Mouse (Mus musculus): ENCODE results near the gene Scn5a. TPM values are rescaled to one million over a fixed set of nuclear protein-coding genes. Genes with fewer than 3 reads are reported as not detected.

The Scn5a gene
- total and polyA plus RNA-seq, 3 experiments: 0.27 TPM; not detected in 2

DNA sequence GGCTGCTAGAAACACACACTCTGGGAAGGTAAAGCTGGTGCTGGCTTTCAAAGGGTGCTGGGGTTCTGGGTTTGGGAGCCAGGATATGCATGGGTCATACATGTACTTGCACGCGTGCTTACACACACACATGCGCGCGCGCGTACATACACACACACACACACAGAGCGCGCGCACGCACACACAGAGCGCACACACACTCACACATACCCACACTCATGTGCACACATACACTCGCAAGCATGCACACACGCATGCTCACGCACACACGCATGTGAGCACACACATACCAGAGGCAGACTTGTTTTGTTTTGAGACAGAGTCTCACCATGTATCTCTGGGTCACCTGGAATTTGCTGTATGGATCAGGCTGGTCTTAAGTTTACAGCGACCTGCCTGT, 1.4 kb upstream of the Scn5a start:
- Histone ChIP-seq H3K27me3 (ENCODE audit: insufficient read depth, low read length) (no peaks in the 10 kb centered on the region), H3K9me3 (replicated peaks) (peaks cover 87% of the 10 kb centered on the region), H3K4me1 (ENCODE audit: insufficient read depth, low read depth, low read length) (no peaks in the 10 kb centered on the region), H3K36me3 (replicated peaks) (no peaks in the 10 kb centered on the region), H3K4me3 (ENCODE audit: low read depth, low read length) (no peak overlapping the region; the same call in 1 of the 2 replicates)
- ATAC-seq (ENCODE audit: extremely low read depth, insufficient number of reproducible peaks, low FRiP score, poor library complexity, severe bottlenecking) (no peak), DNase-seq (ENCODE audit: low spot score) (no peak)
- TF ChIP-seq POLR2AphosphoS5 (IDR thresholded peaks at IDR 0.05; ENCODE audit: insufficient replicate concordance, low read depth, low read length): no peak
- no peak for TF ChIP-seq CTCF (IDR thresholded peaks at IDR 0.05; ENCODE audit: low read depth, low read length)
- TF ChIP-seq GATA1 (IDR thresholded peaks at IDR 0.05; ENCODE audit: borderline replicate concordance, low read length): no peak
- no peak for TF ChIP-seq GATA2 (IDR thresholded peaks at IDR 0.05; ENCODE audit: borderline replicate concordance, low read depth, low read length)
- no peak for TF ChIP-seq TAL1 (conservative IDR thresholded peaks at IDR 0.05; ENCODE audit: low read depth, low read length)

DNA sequence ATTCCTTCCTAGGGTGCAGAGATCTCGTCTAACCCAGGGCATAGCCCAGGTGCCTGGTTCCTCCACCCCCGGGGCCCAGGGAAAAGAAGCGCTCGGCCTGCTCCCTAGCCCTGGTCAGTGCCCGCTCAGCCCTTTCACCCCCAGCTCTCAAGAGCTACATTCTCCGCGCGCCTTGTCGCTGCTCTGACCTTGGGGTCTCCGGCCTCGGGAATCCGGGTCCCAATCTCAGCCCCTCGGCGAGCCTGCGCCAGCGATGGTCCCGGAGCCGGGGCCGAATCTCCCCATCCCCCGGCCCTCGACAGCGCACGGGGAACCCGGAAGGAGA, 543 bp downstream of the Scn5a start:
- no peak for ATAC-seq (ENCODE audit: extremely low read depth, insufficient number of reproducible peaks, low FRiP score, poor library complexity, severe bottlenecking)
- no peak overlapping the region for H3K4me3 ChIP-seq (ENCODE audit: low read depth, low read length)
- H3K4me1 ChIP-seq (ENCODE audit: insufficient read depth, low read depth, low read length): no peaks in the 10 kb centered on the region
- H3K9me3 ChIP-seq (replicated peaks): peaks cover 92% of the 10 kb centered on the region
- TF ChIP-seq GATA1 (IDR thresholded peaks at IDR 0.05; ENCODE audit: borderline replicate concordance, low read length): no peak
- no peak for TF ChIP-seq CTCF (IDR thresholded peaks at IDR 0.05; ENCODE audit: low read depth, low read length)
- H3K36me3 ChIP-seq (replicated peaks): no peaks in the 10 kb centered on the region
- DNase-seq (ENCODE audit: low spot score): no peak
- H3K27me3 ChIP-seq (ENCODE audit: insufficient read depth, low read length): no peaks in the 10 kb centered on the region

DNA sequence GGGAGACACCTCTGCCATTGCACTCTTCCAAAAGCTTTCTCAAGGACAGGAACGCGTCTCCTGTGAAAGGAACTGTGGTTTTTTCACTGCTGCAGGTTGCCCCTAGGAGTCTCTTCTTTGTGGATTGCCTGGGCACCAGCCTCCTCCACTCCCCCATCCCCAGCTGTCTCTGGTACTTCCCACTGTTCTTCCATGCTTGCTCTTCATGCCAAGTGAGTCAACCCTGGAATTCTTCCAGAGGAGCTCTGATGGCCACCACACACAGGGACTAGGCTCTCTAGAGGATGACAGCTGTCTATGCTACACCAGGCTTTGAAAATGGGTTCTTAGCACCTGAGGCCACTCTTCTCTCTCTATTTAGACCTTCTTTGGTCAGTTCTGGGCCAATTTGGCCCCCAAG, 1.8 kb downstream of the Scn5a start:
- H3K36me3 ChIP-seq (replicated peaks): no peaks in the 10 kb centered on the region
- no peaks in the 10 kb centered on the region for H3K27me3 ChIP-seq (ENCODE audit: insufficient read depth, low read length)
- no peak for ATAC-seq (ENCODE audit: extremely low read depth, insufficient number of reproducible peaks, low FRiP score, poor library complexity, severe bottlenecking)

DNA sequence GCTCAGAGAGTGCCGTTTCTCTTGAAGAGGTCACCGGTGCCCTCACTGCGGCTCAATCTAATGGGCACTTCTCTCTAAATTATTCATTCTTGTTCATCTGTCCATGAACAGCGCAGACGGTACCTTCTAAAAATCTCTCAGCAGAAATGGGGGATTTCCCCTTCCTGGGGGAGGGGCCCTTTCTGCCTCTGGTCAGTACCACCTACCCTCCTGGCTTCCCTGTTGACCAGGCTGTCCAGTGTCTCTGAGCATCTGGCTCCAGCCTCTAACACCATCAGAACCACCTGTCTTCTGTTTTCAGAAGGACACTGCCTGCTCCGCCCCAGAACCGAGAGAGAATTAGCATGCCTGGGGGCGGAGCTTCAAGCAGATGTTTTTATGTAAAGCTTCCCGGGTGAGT, 3.1 kb downstream of the Scn5a start:
- Histone ChIP-seq H3K27me3 (ENCODE audit: insufficient read depth, low read length) (no peaks in the 10 kb centered on the region), H3K9me3 (replicated peaks) (peaks cover 94% of the 10 kb centered on the region), H3K36me3 (replicated peaks) (no peaks in the 10 kb centered on the region), H3K4me1 (ENCODE audit: insufficient read depth, low read depth, low read length) (no peaks in the 10 kb centered on the region), H3K4me3 (ENCODE audit: low read depth, low read length) (no peak overlapping the region)
- TF ChIP-seq GATA1 (IDR thresholded peaks at IDR 0.05; ENCODE audit: borderline replicate concordance, low read length) (no peak), POLR2AphosphoS5 (IDR thresholded peaks at IDR 0.05; ENCODE audit: insufficient replicate concordance, low read depth, low read length) (no peak), GATA2 (IDR thresholded peaks at IDR 0.05; ENCODE audit: borderline replicate concordance, low read depth, low read length) (no peak), CTCF (IDR thresholded peaks at IDR 0.05; ENCODE audit: low read depth, low read length) (no peak), TAL1 (conservative IDR thresholded peaks at IDR 0.05; ENCODE audit: low read depth, low read length) (no peak)
- ATAC-seq (ENCODE audit: extremely low read depth, insufficient number of reproducible peaks, low FRiP score, poor library complexity, severe bottlenecking) (no peak), DNase-seq (ENCODE audit: low spot score) (no peak)

More for the DNA sequence above, 1.8 kb downstream of the Scn5a start:
- no peak for DNase-seq (ENCODE audit: low spot score)
- Histone ChIP-seq H3K4me3 (ENCODE audit: low read depth, low read length) (no peak overlapping the region), H3K4me1 (ENCODE audit: insufficient read depth, low read depth, low read length) (no peaks in the 10 kb centered on the region), H3K9me3 (replicated peaks) (peaks cover 94% of the 10 kb centered on the region)
- no peak for TF ChIP-seq CTCF (IDR thresholded peaks at IDR 0.05; ENCODE audit: low read depth, low read length)
- no peak for TF ChIP-seq POLR2AphosphoS5 (IDR thresholded peaks at IDR 0.05; ENCODE audit: insufficient replicate concordance, low read depth, low read length)
- no peak for TF ChIP-seq GATA2 (IDR thresholded peaks at IDR 0.05; ENCODE audit: borderline replicate concordance, low read depth, low read length)
- no peak for TF ChIP-seq TAL1 (conservative IDR thresholded peaks at IDR 0.05; ENCODE audit: low read depth, low read length)
- TF ChIP-seq GATA1 (IDR thresholded peaks at IDR 0.05; ENCODE audit: borderline replicate concordance, low read length): no peak

DNA sequence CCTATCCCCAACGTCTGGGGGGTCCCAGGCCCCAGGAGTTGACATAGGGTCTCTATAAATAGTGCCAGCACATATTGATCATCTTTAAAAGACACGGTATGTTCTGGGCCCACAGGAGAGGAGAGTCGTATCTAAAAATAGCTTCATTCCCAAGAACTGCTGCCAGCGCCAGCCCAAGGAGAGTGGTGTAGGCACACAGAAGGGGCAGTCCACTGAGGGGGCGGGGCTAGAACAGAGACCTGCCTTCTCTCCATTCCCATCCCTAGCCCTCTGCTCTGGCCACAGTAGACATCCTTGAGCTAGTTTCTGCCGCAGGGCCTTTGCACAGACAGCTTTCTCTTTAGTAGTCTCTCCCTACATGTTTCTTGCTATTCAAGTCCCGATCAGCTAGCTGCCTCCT, 4.5 kb downstream of the Scn5a start:
- TF ChIP-seq TAL1 (conservative IDR thresholded peaks at IDR 0.05; ENCODE audit: low read depth, low read length): no peak
- no peaks in the 10 kb centered on the region for H3K36me3 ChIP-seq (replicated peaks)
- ATAC-seq (ENCODE audit: extremely low read depth, insufficient number of reproducible peaks, low FRiP score, poor library complexity, severe bottlenecking) (no peak), DNase-seq (ENCODE audit: low spot score) (no peak)
- no peaks in the 10 kb centered on the region for H3K4me1 ChIP-seq (ENCODE audit: insufficient read depth, low read depth, low read length)
- H3K27me3 ChIP-seq (ENCODE audit: insufficient read depth, low read length): no peaks in the 10 kb centered on the region
- H3K4me3 ChIP-seq (ENCODE audit: low read depth, low read length): no peak overlapping the region
- peaks cover 94% of the 10 kb centered on the region for H3K9me3 ChIP-seq (replicated peaks)

DNA sequence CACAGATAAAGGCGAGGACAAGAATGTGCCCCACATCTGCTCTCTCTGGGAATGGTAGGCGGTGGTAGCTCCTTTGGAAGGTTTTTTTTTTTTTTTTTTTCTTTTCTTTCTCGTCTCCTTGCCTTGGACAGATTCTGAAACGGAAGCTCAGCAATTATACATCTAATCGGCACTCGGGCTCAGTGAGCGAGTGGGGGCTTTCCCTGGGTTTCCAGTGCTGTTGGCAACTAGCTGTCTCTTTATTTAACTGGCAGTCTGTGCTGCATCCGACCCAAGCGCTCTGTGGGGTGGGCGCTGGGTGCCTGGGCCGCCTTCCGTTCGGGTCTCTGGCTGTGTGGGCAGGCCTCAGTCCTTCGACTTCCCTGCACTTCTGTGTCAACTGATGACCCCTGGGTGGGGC, 5.8 kb downstream of the Scn5a start:
- H3K4me1 ChIP-seq (ENCODE audit: insufficient read depth, low read depth, low read length): no peaks in the 10 kb centered on the region
- TF ChIP-seq TAL1 (conservative IDR thresholded peaks at IDR 0.05; ENCODE audit: low read depth, low read length) (no peak), POLR2AphosphoS5 (IDR thresholded peaks at IDR 0.05; ENCODE audit: insufficient replicate concordance, low read depth, low read length) (no peak), GATA1 (IDR thresholded peaks at IDR 0.05; ENCODE audit: borderline replicate concordance, low read length) (no peak), CTCF (IDR thresholded peaks at IDR 0.05; ENCODE audit: low read depth, low read length) (no peak), GATA2 (IDR thresholded peaks at IDR 0.05; ENCODE audit: borderline replicate concordance, low read depth, low read length) (no peak)
- no peaks in the 10 kb centered on the region for H3K27me3 ChIP-seq (ENCODE audit: insufficient read depth, low read length)
- no peak overlapping the region for H3K4me3 ChIP-seq (ENCODE audit: low read depth, low read length)
- H3K9me3 ChIP-seq (replicated peaks): peaks cover 94% of the 10 kb centered on the region
- ATAC-seq (ENCODE audit: extremely low read depth, insufficient number of reproducible peaks, low FRiP score, poor library complexity, severe bottlenecking): no peak
- no peak for DNase-seq (ENCODE audit: low spot score)
- no peaks in the 10 kb centered on the region for H3K36me3 ChIP-seq (replicated peaks)

DNA sequence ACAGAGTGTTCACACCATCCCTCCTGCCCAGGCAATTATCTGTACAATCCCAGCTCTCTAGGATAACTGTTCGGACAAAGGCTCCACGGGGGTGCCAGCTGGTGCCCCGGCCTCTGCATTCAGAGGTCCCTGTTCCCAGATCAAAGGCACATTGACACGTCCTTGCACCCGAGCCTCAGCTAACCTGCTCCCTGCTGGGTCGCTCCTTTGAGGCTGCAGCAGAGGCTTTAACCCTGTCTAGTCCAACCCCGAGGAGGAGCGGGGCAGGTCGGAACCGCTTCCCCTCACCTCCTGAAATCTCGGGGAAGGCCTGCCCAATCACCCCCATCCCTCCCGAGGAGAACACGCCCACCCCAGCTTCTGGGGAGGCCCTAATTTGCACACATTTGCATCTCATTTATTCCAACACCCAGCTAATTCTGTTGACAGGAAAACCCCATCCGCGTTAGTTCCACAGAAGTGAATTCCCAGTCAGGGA, 7.4 kb downstream of the Scn5a start:
- H3K36me3 ChIP-seq (replicated peaks): no peaks in the 10 kb centered on the region
- ATAC-seq (ENCODE audit: extremely low read depth, insufficient number of reproducible peaks, low FRiP score, poor library complexity, severe bottlenecking) (no peak), DNase-seq (ENCODE audit: low spot score) (no peak)
- H3K4me3 ChIP-seq (ENCODE audit: low read depth, low read length): no peak overlapping the region
- H3K9me3 ChIP-seq (replicated peaks): peaks cover 97% of the 10 kb centered on the region
- no peaks in the 10 kb centered on the region for H3K4me1 ChIP-seq (ENCODE audit: insufficient read depth, low read depth, low read length)
- H3K27me3 ChIP-seq (ENCODE audit: insufficient read depth, low read length): no peaks in the 10 kb centered on the region
- no peak for TF ChIP-seq GATA1 (IDR thresholded peaks at IDR 0.05; ENCODE audit: borderline replicate concordance, low read length)
- TF ChIP-seq TAL1 (conservative IDR thresholded peaks at IDR 0.05; ENCODE audit: low read depth, low read length): no peak
- TF ChIP-seq CTCF (IDR thresholded peaks at IDR 0.05; ENCODE audit: low read depth, low read length): no peak
- no peak for TF ChIP-seq GATA2 (IDR thresholded peaks at IDR 0.05; ENCODE audit: borderline replicate concordance, low read depth, low read length)
- no peak for TF ChIP-seq POLR2AphosphoS5 (IDR thresholded peaks at IDR 0.05; ENCODE audit: insufficient replicate concordance, low read depth, low read length)
